Mouse (Mus musculus) cerebellum, adult 11 months (tissue): ENCODE results near the gene H2-Q1.
"Not testable (repeated sequence)": the region's sequence is repeated elsewhere in the genome, so short reads cannot be mapped to it uniquely, and the experiment has no call there.

Source experiments
- DNase-seq: peaks from one replicate; pipeline ENCODE4 v3.0.0; 2022

The H2-Q1 gene

DNA sequence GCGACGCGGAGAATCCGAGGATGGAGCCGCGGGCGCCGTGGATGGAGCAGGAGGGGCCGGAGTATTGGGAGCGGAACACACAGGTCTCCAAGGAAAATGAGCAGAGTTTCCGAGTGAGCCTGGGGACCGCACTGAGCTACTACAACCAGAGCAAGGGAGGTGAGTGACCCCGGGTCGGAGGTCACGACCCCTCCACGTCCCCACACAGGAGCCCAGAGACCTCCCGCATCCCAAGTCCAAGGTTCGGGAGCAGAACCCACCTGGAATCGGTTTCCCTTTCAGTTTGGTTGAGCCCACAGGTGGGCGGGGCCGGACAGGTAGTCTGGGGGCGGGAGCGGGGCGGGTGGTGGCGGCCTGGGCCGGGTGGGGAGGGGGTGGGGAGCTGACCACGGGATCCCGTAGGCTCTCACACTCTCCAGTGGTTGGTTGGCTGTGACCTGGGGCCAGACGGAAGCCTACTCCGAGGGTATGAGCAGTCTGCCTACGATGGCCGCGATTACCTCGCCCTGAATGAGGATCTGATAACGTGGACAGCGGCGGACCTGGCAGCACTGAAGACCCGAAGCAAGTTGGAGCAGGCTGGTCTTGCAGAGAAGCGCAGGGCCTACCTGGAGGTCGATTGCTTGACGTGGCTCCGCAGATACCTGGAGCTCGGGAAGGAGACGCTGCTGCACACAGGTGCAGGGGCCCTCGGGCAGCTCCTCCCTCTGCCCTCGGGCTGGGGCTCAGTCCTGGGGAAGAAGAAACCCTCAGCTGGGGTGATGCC, 22.7 kb downstream of the H2-Q1 start:
- no peak for DNase-seq

DNA sequence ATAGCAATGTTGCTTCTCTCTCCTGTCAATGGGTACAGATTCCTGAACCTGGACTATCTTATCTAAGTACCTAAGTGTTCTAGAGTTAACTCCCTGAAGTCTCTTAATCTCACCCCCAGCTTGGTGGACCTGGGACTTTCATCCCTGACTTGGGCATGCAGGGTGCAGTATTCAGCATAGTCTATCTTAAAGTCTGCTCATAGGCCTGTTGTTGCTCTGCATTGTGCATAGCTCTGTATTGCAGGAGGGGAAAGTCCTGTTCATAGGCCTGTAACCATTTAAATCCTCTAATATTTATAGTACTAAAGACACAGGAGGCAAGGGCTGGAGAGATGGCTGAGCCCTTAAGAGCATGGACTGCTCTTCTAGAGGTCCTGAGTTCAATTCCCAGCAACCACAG, 27.5 kb downstream of the H2-Q1 start:
- not testable (repeated sequence) for DNase-seq

DNA sequence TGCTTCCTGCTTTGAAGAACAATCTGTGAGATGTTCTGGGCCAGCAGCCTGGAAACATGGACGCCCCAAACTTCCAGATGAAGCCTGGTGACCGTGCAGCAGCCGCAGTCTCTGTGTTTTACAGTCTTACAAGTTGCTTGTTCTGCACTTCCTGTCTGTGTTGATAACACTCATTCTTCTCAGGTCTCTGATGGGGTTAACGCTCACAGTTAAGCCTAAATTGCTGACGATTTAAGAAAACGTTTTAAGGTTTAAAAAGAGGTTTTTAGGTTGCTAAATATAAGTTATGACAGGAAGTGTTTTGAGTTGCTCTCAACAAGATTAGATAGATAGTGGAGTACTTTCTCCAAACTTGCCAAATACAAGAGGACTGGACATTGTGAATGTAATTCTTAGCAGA, 33.1 kb downstream of the H2-Q1 start:
- DNase-seq = not testable (repeated sequence)

DNA sequence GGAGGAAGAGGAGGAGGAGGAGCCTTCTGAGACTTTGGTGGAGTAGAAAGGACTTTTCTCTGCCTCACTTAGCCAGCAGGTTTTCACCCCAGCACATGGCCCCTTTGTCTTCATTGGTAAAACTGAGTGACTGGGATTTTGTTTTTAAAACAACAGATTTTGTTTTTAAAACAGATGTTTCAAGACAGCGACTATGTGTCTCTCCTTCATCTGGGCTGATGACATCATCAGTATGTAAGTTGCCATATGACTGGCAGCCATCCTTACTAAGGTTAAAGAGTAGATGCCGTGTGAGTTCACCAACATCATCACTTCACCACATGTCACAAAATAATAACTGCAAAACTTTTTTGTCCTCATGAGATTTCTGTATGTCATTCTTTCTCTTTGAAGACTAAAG, 33.9 kb downstream of the H2-Q1 start:
- DNase-seq = no peak

DNA sequence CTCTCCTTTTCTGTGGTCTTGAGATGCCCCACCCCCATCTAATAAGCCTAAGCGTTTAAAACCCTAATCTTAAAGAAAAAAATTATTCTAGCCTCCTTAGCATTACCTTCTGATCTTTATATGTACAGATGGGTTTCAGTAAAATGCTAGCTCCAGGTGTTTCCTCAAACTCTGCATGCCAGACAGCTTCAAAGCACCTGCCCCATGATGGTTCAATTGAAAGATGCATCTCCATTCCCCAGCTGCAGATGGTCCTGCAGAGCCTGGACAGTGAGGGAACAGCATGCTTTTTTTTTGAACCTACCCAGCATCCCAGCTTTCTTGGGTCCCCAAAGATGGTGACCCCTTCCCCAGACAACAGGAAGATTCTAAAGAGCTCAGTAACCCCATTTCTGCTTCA, 36.9 kb downstream of the H2-Q1 start:
- DNase-seq = no peak

DNA sequence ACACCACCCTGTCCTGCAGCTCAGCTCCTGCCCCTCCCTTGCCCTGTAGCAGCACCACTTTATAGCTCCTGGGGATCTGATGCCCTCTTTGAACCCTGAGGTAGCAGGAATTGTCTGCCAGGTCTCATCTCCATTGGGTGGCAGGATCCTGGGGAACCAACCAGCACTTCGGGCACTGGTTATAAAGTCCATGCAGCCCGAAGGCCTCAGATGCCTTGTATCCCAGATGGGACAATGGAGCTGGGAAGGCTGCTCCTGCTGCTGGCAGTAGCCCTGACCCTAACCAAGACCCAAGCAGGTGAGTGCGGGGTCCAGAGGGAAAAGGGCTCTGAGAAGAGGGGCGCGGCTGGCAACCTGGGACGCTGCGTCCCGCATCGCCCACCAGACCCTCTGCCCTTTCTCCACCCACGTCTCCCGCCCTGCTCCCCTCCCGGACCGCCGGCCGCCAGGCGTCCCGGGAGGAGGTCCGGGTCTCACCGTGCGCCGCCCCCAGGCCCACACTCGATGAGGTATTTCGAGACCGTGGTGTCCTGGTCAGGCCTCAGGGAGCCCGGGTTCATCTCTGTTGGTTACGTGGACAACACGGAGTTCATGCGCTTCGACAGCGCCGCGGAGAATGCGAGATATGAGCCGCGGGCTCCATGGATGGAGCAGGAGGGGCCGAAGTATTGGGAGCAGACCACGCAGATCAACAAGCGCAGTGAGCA, 38.7 kb downstream of the H2-Q1 start:
- no peak for DNase-seq

DNA sequence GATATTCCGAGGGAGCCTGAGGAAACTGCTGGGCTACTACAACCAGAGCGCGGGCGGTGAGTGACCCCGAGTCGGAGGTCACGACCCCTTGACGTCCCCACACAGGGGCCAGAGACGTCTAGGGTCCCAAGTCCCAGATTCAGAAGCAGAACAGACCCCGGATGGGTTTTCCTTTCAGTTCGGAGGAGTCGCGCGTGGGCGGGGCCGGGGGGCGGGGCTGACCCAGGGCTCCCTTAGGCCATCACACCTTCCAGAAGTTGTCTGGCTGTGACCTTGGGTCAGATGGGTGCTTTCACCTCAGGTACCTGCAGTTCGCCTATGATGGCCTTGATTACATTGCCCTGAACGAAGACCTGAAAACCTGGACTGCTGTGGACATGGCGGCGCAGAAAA, 39.3 kb downstream of the H2-Q1 start:
- DNase-seq = no peak
